In genomic region chr7:99357201-99357600, GRCm38 (mm10) we compare ENCODE assay signal across 8 mouse cellular contexts. TPM values are rescaled to one million over a fixed set of nuclear protein-coding genes. Genes with fewer than 3 reads are reported as not detected.
A peak's percentile ranks its signal among the peaks of the same experiment; 100 is the strongest.
DNase-seq lines count a peak whose midpoint lies in the region; ATAC-seq lines count a peak whose summit lies in the region.

No protein-coding gene starts in this region.

- no peak for DNase-seq in forebrain, embryonic 10.5 days (ENCODE audit: extremely low spot score, low spot score)
- no peak for DNase-seq in forebrain, embryonic 14.5 days (ENCODE audit: low spot score)
- DNase-seq in kidney, adult 9 months, result peak; percentile 43
- DNase-seq in lung, postnatal 36 days, result peak; percentile 52
- DNase-seq in frontal cortex, postnatal 25 days (ENCODE audit: low spot score in 2 of 2), result no peak
- no peak for DNase-seq in right cerebral cortex, postnatal 14 days
- DNase-seq in layer of hippocampus, postnatal 36 days, result no peak

- no peak overlapping the region for H3K4me2 ChIP-seq in forebrain, embryonic 14.5 days (ENCODE audit: low read length)
- H3K4me2 ChIP-seq in embryonic facial prominence, embryonic 15.5 days (replicated peaks), result no peak overlapping the region

- no peaks in the 10 kb centered on the region for H3K36me3 ChIP-seq in forebrain, embryonic 10.5 days (replicated peaks)
- no peaks in the 10 kb centered on the region for H3K36me3 ChIP-seq in forebrain, embryonic 14.5 days (ENCODE audit: control insufficient read depth, insufficient read depth, low read length)
- H3K36me3 ChIP-seq in embryonic facial prominence, embryonic 15.5 days, result no peaks in the 10 kb centered on the region

- WGBS in forebrain, embryonic 10.5 days, result 87% methylated on average over 7 of the region's 7 CpGs
- 67% methylated on average over 7 of the region's 7 CpGs for WGBS in forebrain, embryonic 14.5 days
- 53% methylated on average over 7 of the region's 7 CpGs for WGBS in embryonic facial prominence, embryonic 15.5 days

- H3K4me1 ChIP-seq in forebrain, embryonic 10.5 days, result peaks cover 84% of the 10 kb centered on the region
- H3K4me1 ChIP-seq in forebrain, embryonic 14.5 days (ENCODE audit: control insufficient read depth, insufficient read depth, low read length), result peaks cover 45% of the 10 kb centered on the region
- H3K4me1 ChIP-seq in embryonic facial prominence, embryonic 15.5 days, result peaks cover 65% of the 10 kb centered on the region

- no peak for ATAC-seq in forebrain, embryonic 14.5 days
- ATAC-seq in embryonic facial prominence, embryonic 15.5 days (ENCODE audit: insufficient number of reproducible peaks, low FRiP score, low TSS enrichment, low read depth), result no peak

- H3K9ac ChIP-seq in forebrain, embryonic 14.5 days (ENCODE audit: low read length), result no peak overlapping the region
- H3K9ac ChIP-seq in embryonic facial prominence, embryonic 15.5 days, result no peak overlapping the region

- H3K9me3 ChIP-seq in forebrain, embryonic 10.5 days, result no peaks in the 10 kb centered on the region
- no peaks in the 10 kb centered on the region for H3K9me3 ChIP-seq in forebrain, embryonic 14.5 days (replicated peaks; ENCODE audit: control insufficient read depth, low read length)
- H3K9me3 ChIP-seq in embryonic facial prominence, embryonic 15.5 days (replicated peaks), result no peaks in the 10 kb centered on the region

- H3K27ac ChIP-seq in forebrain, embryonic 10.5 days, result peak overlapping the region; percentile 97
- no peak overlapping the region; the same call in 1 of the 2 replicates for H3K27ac ChIP-seq in forebrain, embryonic 14.5 days (ENCODE audit: low read depth, low read length)
- peak overlapping the region; percentile 97 for H3K27ac ChIP-seq in embryonic facial prominence, embryonic 15.5 days (replicated peaks)

- no peaks in the 10 kb centered on the region for H3K27me3 ChIP-seq in forebrain, embryonic 10.5 days (ENCODE audit: poor library complexity, severe bottlenecking)
- no peaks in the 10 kb centered on the region for H3K27me3 ChIP-seq in forebrain, embryonic 14.5 days (replicated peaks; ENCODE audit: control insufficient read depth, insufficient read depth, low read length)
- H3K27me3 ChIP-seq in embryonic facial prominence, embryonic 15.5 days, result no peaks in the 10 kb centered on the region

- no peak overlapping the region for H3K4me3 ChIP-seq in forebrain, embryonic 10.5 days
- H3K4me3 ChIP-seq in forebrain, embryonic 14.5 days (ENCODE audit: low read depth, low read length), result no peak overlapping the region
- H3K4me3 ChIP-seq in embryonic facial prominence, embryonic 15.5 days (replicated peaks), result no peak overlapping the region

RNA-seq across cellular contexts. Expression of gene Serpinh1, which starts 4.2 kb away (rescaled TPM):
- polyA plus RNA-seq in forebrain, embryonic 10.5 days (2016; fragmentation: Nextera tagmentation; extraction: Ambion mirVana), result 825 and 923 TPM in 2 replicates
- 102 and 115 TPM in 2 replicates for polyA plus RNA-seq in forebrain, embryonic 14.5 days (2014; fragmentation: Nextera tagmentation; extraction: Ambion mirVana)
- polyA plus RNA-seq in embryonic facial prominence, embryonic 15.5 days (2015; fragmentation: Nextera tagmentation; extraction: Ambion mirVana), result 2,130 and 2,205 TPM in 2 replicates
- total RNA-seq in layer of hippocampus, postnatal 36 days (2021), result 10 to 100 TPM; 25.7 to 34.6 TPM

RNA-seq across cellular contexts. Expression of gene Gdpd5, which starts 24.0 kb away (rescaled TPM):
- polyA plus RNA-seq in forebrain, embryonic 10.5 days (2016; fragmentation: Nextera tagmentation; extraction: Ambion mirVana), result 12.7 and 15.9 TPM in 2 replicates
- polyA plus RNA-seq in forebrain, embryonic 14.5 days (2014; fragmentation: Nextera tagmentation; extraction: Ambion mirVana), result 26.8 and 34.5 TPM in 2 replicates
- polyA plus RNA-seq in embryonic facial prominence, embryonic 15.5 days (2015; fragmentation: Nextera tagmentation; extraction: Ambion mirVana), result 15.1 and 17.5 TPM in 2 replicates
- 10 to 100 TPM; 19.1 to 19.9 TPM for total RNA-seq in layer of hippocampus, postnatal 36 days (2021)

Comparison
In these comparisons a context has a peak if more than half of its experiments do, and no peak if none do; other contexts are left out.
1. DNase-seq: peak in kidney, adult 9 months (single experiment) and lung, postnatal 36 days (single experiment); none in forebrain, embryonic 10.5 days (single experiment), forebrain, embryonic 14.5 days (single experiment), frontal cortex, postnatal 25 days (0 of 2), right cerebral cortex, postnatal 14 days (single experiment) and layer of hippocampus, postnatal 36 days (0 of 2).